Mouse (Mus musculus) forebrain, postnatal 0 days (tissue): ENCODE results near the gene Onecut1. TPM values are rescaled to one million over a fixed set of nuclear protein-coding genes. Genes with fewer than 3 reads are reported as not detected.

Experiments used
- ATAC-seq: fragments of 200-750 bp; cut with Nextera tagmentation; 2 replicates; pipeline ENCODE4 v1.8.0; 2017; ENCODE audit warnings: mild to moderate bottlenecking, moderate library complexity
- DNase-seq: peaks from one replicate; pipeline ENCODE4 v3.0.0-alpha.2; 2015
- H3K27ac ChIP-seq: fragments of 300-500 bp; sonication (generic); 2 replicates; pipeline ENCODE4 v1.5.1; 2014; ENCODE audit warnings: low read depth, mild to moderate bottlenecking, antibody characterized with exemption, low read length, moderate library complexity, mixed read lengths
- H3K27me3 ChIP-seq: fragments of 300-500 bp; sonication (generic); 2 replicates; pipeline ENCODE4 v1.6.1; 2014; ENCODE audit warnings: mild to moderate bottlenecking, low read length, mixed read lengths; ENCODE audit not compliant: insufficient read depth
- H3K36me3 ChIP-seq: fragments of 300-500 bp; sonication (generic); 2 replicates; pipeline ENCODE4 v1.6.1; 2014; ENCODE audit warnings: mild to moderate bottlenecking, moderate library complexity; ENCODE audit not compliant: insufficient read depth
- H3K4me1 ChIP-seq: fragments of 300-500 bp; sonication (generic); 2 replicates; pipeline ENCODE4 v1.6.1; 2014; ENCODE audit warnings: antibody characterized with exemption; ENCODE audit not compliant: insufficient read depth
- H3K4me2 ChIP-seq: fragments of 300-500 bp; sonication (generic); 2 replicates; pipeline ENCODE4 v1.6.1; 2014; ENCODE audit warnings: low read depth, mild to moderate bottlenecking, moderate library complexity
- H3K4me3 ChIP-seq: fragments of 300-500 bp; sonication (generic); 2 replicates; pipeline ENCODE4 v1.5.1; 2014; ENCODE audit warnings: low read depth, low read length, mixed read lengths
- H3K9ac ChIP-seq: fragments of 300-500 bp; sonication (generic); 2 replicates; pipeline ENCODE4 v1.6.1; 2014; ENCODE audit warnings: mild to moderate bottlenecking
- H3K9me3 ChIP-seq: fragments of 300-500 bp; sonication (generic); 2 replicates; pipeline ENCODE4 v1.6.1; 2016; ENCODE audit warnings: low read length
- CTCF ChIP-seq: sonication (generic); IDR thresholded peaks from 2 replicates; pipeline ENCODE4 v1.5.1; 2016; ENCODE audit warnings: antibody characterized with exemption, control low read depth, low read depth
- WGBS: fragments of 180-500 bp; shearing (Covaris S2); extraction: QIAGEN DNeasy Blood & Tissue Kit; methylation state at CpG from one replicate; pipeline ENCODE4 v1.1.7; 2014; 5-methylcytosine and 5-hydroxymethylcytosine counted together
- polyA plus RNA-seq: library from polyadenylated mRNA; unstranded; fragments of >200 nt; fragmentation: Nextera tagmentation; extraction: Ambion mirVana; gene quantifications from 2 replicates; pipeline ENCODE4 v1.2.1, GENCODE M21; 2015
- total RNA-seq: library from RNA; depleted of rRNA; stranded (reverse); fragments of >200 nt; gene quantifications from 2 replicates; pipeline ENCODE4 v1.2.3, GENCODE M21; 2014; rRNA removed

The Onecut1 gene
- 0.92 and 3.8 TPM in 2 replicates for total RNA-seq
- 0.23 and 0.64 TPM in 2 replicates for polyA plus RNA-seq

DNA sequence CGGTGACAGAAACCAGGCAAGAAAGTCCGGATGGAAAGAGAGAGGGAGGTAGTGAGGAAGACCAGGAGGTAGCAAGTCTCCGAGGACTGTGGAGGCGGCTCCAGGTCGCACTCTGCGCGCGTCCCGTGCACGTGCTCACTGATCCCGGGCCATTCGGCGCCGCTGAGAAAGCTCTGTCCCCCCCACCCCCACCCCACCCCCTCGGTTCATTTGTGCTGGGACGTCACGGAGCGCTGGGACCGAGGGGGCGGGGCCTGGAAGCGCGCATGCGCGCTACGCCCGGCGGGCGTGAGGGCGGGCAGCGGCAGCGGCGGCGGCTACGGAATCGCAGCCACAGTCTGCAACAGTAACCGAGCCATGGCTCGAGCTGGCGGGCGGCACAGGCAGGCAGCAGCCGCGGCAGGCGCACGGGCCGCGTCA lies at the start of gene Onecut1:
Gene Onecut1 (plus strand): TSS at position 361 of the 420 bp plus-strand sequence.
- Histone ChIP-seq H3K27me3 (peaks cover 83% of the 10 kb centered on the region), H3K9me3 (no peaks in the 10 kb centered on the region), H3K4me1 (0 out of 2 replicates have a peak, but pooled peaks cover 4% of the 10 kb centered on the region), H3K4me2 (peak within 1 kb of the TSS; percentile 97), H3K27ac (no peak within 1 kb of the TSS), H3K36me3 (no peaks in the 10 kb centered on the region), H3K4me3 (peak within 1 kb of the TSS; percentile 49), H3K9ac (peak within 1 kb of the TSS; percentile 47)
- ATAC-seq (peak; percentile 73), DNase-seq (peak; percentile 84)
- no peak for TF ChIP-seq CTCF
- WGBS: 2% methylated on average over 43 of the region's 45 CpGs

DNA sequence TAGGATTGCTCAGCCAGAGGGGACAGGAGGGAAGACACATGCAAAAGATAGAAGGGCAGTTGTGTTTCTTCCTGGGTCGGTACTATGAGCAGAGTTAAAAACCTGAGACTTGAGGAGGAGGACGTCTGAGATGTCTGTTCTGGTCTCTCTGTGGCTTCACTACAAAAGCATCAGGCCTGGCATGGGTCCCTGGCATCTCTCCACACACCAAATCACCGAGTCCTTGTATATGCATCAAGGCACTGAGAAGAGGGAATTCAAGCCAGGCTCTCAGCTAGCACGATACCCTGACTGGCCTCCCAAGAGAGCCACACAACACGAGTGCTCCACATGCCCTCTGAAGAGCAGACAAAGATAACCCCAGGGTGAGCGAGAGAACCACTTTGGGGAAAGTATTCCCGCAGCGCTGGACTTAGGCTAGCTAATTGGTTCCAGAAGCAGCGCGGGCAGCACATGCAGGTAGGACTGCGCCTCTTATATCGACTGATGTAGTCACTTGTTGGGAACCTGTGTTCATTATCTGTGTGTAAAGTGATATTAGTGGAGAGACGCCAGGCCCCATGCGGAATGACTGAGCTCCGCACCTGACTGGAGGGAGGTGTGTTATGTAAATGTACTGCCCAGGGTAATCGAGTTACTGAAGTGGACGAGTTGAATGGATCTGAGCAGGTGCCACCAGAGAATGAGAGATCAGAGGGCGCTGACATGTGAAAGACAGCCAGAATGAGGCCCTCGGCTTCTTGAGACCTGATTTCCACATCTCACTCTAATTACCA lies 41.8 kb upstream of the Onecut1 start:
- DNase-seq (no peak), ATAC-seq (no peak)
- Histone ChIP-seq H3K4me3 (no peak overlapping the region), H3K4me2 (no peak overlapping the region), H3K27ac (no peak overlapping the region), H3K36me3 (no peaks in the 10 kb centered on the region), H3K9me3 (no peaks in the 10 kb centered on the region), H3K4me1 (no peaks in the 10 kb centered on the region), H3K27me3 (no peaks in the 10 kb centered on the region), H3K9ac (no peak overlapping the region)
- 29% methylated on average over 19 of the region's 19 CpGs for WGBS
- no peak for TF ChIP-seq CTCF

DNA sequence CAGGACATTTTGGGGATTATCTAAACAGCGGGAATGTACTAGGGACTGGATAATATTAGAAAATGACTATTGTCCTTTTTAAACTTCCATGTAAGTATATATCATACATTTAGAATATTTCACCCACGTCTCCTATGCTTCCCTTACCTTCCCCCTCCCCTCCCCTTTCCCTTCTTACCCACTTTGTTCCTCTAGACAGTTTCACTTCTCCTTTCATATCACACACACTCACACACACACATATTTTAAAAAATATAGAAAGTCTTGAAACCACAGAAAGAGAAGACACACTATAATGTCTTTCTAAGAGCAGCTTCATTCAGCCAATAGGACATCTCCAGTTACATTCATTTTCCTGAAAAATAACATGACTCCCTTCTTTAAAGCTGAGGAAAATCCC lies 36.6 kb upstream of the Onecut1 start:
- no peak overlapping the region for H3K4me3 ChIP-seq
- no peaks in the 10 kb centered on the region for H3K27me3 ChIP-seq
- H3K4me2 ChIP-seq: no peak overlapping the region
- H3K36me3 ChIP-seq: no peaks in the 10 kb centered on the region
- no peaks in the 10 kb centered on the region for H3K9me3 ChIP-seq
- WGBS: 92% methylated on average over 2 of the region's 2 CpGs
- DNase-seq (no peak), ATAC-seq (no peak)
- no peak overlapping the region for H3K9ac ChIP-seq
- TF ChIP-seq CTCF: no peak
- H3K4me1 ChIP-seq: no peaks in the 10 kb centered on the region
- no peak overlapping the region for H3K27ac ChIP-seq

DNA sequence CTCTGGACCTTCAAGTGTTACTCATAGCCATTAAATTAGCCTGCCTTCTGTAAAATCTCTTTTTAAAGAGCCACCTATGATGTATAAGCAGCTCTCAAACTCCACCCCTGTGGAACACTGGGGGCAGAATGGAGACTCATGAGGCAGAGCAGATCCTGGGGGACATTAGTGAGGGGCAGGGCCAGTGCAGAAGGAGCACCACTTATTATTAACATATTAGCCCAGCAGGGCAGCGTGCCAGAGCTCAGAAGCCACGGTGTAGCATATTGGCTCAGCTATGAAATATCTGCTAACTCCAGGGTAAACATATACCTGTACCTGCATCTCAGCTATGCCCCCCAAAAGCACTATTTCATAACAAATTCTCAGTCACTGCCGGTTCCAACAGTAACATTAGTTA lies 32.5 kb upstream of the Onecut1 start:
- WGBS: 73% methylated on average over 3 of the region's 3 CpGs
- H3K27me3 ChIP-seq: no peaks in the 10 kb centered on the region
- H3K4me2 ChIP-seq: no peak overlapping the region
- no peaks in the 10 kb centered on the region for H3K9me3 ChIP-seq
- ATAC-seq: no peak
- H3K4me3 ChIP-seq: no peak overlapping the region
- no peak for DNase-seq
- TF ChIP-seq CTCF: no peak
- H3K36me3 ChIP-seq: no peaks in the 10 kb centered on the region
- no peak overlapping the region for H3K9ac ChIP-seq
- no peak overlapping the region for H3K27ac ChIP-seq
- no peaks in the 10 kb centered on the region for H3K4me1 ChIP-seq

DNA sequence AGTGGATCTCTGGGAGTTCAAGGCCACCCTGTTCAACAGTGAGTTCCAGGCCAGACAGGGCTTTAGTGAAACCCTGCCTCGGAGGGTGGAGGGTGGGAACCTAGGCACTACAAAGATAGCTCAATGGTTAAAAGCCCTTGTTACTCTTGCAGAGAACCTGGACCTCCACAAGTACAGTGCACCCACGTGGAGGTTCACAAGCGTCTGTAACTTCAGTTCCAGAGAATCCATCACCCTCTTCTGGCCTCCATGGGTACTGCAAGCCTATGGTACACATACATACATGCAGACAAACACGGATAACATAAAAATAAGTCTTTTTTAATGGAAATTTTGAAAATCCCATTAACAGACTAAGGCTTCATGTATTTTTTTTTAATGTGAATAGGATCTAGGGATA lies 18.8 kb upstream of the Onecut1 start:
- DNase-seq (no peak), ATAC-seq (no peak)
- WGBS: 85% methylated on average over 4 of the region's 4 CpGs
- Histone ChIP-seq H3K9me3 (no peaks in the 10 kb centered on the region), H3K4me2 (no peak overlapping the region), H3K36me3 (no peaks in the 10 kb centered on the region), H3K27me3 (peaks cover 41% of the 10 kb centered on the region), H3K27ac (no peak overlapping the region), H3K9ac (no peak overlapping the region), H3K4me3 (no peak overlapping the region), H3K4me1 (no peaks in the 10 kb centered on the region)
- peak; percentile 4; the same call in 1 of the 2 replicates for TF ChIP-seq CTCF

DNA sequence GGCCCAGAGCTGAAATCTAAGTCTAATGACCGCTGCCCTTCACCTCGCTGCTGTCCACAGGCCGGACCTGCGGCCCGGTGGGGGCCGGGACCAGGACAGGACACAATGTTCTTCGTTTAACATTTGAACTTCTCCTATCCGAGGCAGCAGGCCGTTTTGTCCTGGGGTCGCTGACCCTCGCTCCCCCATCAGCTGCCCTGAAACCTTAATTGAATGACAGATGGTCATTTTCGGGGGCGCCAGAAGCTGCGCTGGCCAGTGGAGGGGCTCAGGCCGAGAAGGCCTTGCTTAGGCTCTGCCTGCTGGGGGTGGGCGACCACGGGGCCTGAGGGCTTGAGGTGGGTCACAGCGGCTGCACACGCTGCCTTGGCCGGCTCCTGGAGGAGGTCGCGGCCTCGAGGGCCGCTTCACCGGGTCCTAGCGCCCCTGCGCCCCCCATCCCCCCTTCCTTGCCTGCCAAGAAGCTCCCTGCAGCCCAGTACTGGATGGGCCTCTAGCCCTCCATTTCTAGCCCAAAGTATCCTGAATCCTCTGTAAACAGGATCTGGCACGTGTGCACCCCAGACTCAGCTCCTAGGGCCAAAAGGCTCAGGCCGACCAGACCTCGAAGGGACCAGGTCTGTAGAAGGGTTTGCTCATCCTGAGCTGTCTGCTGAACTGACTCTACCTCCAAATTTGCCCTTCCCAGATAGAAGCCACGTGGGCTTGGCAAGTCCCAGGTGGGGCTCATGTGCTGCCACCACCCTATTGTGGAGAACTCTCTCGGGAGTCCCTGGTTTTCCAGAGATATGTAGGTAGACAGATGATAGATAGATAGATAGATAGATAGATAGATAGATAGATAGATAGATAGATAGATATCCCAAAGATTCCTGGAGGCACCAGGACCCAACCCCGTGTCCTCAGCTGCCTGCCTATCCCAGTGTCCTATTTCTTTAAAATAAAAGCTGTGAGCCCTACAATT lies 14.6 kb upstream of the Onecut1 start:
- Histone ChIP-seq H3K9ac (no peak overlapping the region), H3K27ac (no peak overlapping the region), H3K4me3 (no peak overlapping the region), H3K4me2 (no peak overlapping the region), H3K27me3 (peaks cover 65% of the 10 kb centered on the region), H3K4me1 (0 out of 2 replicates have a peak, but pooled peaks cover 5% of the 10 kb centered on the region), H3K9me3 (no peaks in the 10 kb centered on the region), H3K36me3 (no peaks in the 10 kb centered on the region)
- no peak for ATAC-seq
- TF ChIP-seq CTCF: no peak
- WGBS: 4% methylated on average over 33 of the region's 33 CpGs
- no peak for DNase-seq
